Mouse (Mus musculus) embryonic facial prominence, embryonic 11.5 days (tissue): Measurements from ENCODE around the gene Mfap3l. TPM values are rescaled to one million over a fixed set of nuclear protein-coding genes. Genes with fewer than 3 reads are reported as not detected.

ENCODE experiments used
- ATAC-seq: fragments of 200-750 bp; cut with Nextera tagmentation; replicated peaks from 2 replicates; pipeline ENCODE4 v1.8.0; 2017; ENCODE audit warnings: low read depth; ENCODE audit not compliant: insufficient number of reproducible peaks, low FRiP score, low TSS enrichment
- DNase-seq: peaks from one replicate; pipeline ENCODE4 v3.0.0-alpha.2; 2015; ENCODE audit warnings: low spot score
- H3K27ac ChIP-seq: fragments of 300-500 bp; sonication (generic); replicated peaks from 2 replicates; pipeline ENCODE4 v1.5.1; 2014; ENCODE audit warnings: mild to moderate bottlenecking, low read depth, low read length, control low read depth
- H3K27me3 ChIP-seq: fragments of 300-500 bp; sonication (generic); 2 replicates; pipeline ENCODE4 v1.6.1; 2014; ENCODE audit warnings: mild to moderate bottlenecking, low read length, moderate library complexity, mixed read lengths; ENCODE audit not compliant: control insufficient read depth, insufficient read depth
- H3K36me3 ChIP-seq: fragments of 300-500 bp; sonication (generic); replicated peaks from 2 replicates; pipeline ENCODE4 v1.6.1; 2014; ENCODE audit warnings: low read depth, mild to moderate bottlenecking, low read length, moderate library complexity, mixed read lengths; ENCODE audit not compliant: control insufficient read depth, insufficient read depth
- H3K4me1 ChIP-seq: fragments of 300-500 bp; sonication (generic); 2 replicates; pipeline ENCODE4 v1.6.1; 2014; ENCODE audit warnings: low read length, mixed read lengths; ENCODE audit not compliant: control insufficient read depth, insufficient read depth
- H3K4me2 ChIP-seq: fragments of 300-500 bp; sonication (generic); 2 replicates; pipeline ENCODE4 v1.6.1; 2014; ENCODE audit warnings: low read depth, mild to moderate bottlenecking, control low read depth, low read length, moderate library complexity
- H3K4me3 ChIP-seq: fragments of 300-500 bp; sonication (generic); 2 replicates; pipeline ENCODE4 v1.5.1; 2014; ENCODE audit warnings: low read depth, low read length, control low read depth
- H3K9ac ChIP-seq: fragments of 300-500 bp; sonication (generic); replicated peaks from 2 replicates; pipeline ENCODE4 v1.6.1; 2014; ENCODE audit warnings: mild to moderate bottlenecking, control low read depth, low read length
- H3K9me3 ChIP-seq: fragments of 300-500 bp; sonication (generic); replicated peaks from 2 replicates; pipeline ENCODE4 v1.6.1; 2016; ENCODE audit warnings: mild to moderate bottlenecking, low read length, inconsistent platforms, mixed read lengths; ENCODE audit not compliant: control insufficient read depth
- WGBS: fragments of 180-500 bp; shearing (Covaris S2); extraction: QIAGEN DNeasy Blood & Tissue Kit; methylation state at CpG from one replicate; pipeline ENCODE4 v1.1.7; 2014; 5-methylcytosine and 5-hydroxymethylcytosine counted together
- polyA plus RNA-seq: library from polyadenylated mRNA; unstranded; fragments of >200 nt; fragmentation: Nextera tagmentation; extraction: Ambion mirVana; gene quantifications from 2 replicates; pipeline ENCODE4 v1.2.1, GENCODE M21; 2014

Mfap3l gene
- polyA plus RNA-seq, 1 experiment from 2014 or later, result 1.3 TPM

DNA sequence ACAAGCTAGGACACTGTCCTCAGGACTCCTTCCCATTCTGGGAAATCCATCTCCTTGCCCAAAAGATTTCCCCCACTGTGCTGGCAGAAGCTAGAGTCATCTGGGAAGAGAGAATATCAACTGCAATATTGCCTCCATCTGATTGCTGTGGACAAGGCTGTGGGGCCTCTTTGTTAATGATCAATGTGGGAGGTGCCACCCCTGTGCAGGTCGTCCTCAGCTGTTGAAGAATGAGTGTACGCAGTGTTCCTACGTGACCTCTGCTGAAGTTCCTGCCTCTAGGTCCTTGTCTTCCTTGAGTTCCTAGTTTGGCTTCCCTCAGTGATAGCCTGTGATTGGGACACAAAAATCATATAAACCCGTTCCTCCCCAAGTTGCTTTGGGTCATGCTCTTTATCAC, 49.2 kb downstream of the Mfap3l start:
- Histone ChIP-seq H3K4me1 (no peaks in the 10 kb centered on the region), H3K36me3 (no peaks in the 10 kb centered on the region), H3K4me2 (no peak overlapping the region), H3K4me3 (no peak overlapping the region), H3K27ac (no peak overlapping the region), H3K27me3 (no peaks in the 10 kb centered on the region), H3K9me3 (no peaks in the 10 kb centered on the region), H3K9ac (no peak overlapping the region)
- 82% methylated on average over 4 of the region's 4 CpGs for WGBS
- DNase-seq (no peak), ATAC-seq (no peak)

DNA sequence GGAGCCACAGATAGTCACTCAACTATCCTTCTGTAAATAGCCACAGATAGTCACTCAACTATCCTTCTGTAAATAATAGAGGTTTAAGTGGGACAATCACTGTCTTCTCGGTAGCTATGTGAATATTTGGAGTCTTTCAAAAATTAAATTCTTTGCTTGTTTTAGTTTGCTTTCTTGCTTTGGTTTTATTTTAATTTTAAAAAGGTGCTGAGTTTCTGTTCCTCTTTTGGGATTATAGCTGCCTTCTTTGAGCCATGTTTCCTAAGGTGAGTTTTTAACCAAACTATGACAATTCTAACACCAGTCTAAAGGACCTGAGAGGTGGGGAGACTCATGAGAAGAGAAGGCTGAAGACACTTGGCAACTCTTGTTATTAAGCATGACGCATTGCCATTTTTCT, 49.7 kb downstream of the Mfap3l start:
- DNase-seq, result no peak

DNA sequence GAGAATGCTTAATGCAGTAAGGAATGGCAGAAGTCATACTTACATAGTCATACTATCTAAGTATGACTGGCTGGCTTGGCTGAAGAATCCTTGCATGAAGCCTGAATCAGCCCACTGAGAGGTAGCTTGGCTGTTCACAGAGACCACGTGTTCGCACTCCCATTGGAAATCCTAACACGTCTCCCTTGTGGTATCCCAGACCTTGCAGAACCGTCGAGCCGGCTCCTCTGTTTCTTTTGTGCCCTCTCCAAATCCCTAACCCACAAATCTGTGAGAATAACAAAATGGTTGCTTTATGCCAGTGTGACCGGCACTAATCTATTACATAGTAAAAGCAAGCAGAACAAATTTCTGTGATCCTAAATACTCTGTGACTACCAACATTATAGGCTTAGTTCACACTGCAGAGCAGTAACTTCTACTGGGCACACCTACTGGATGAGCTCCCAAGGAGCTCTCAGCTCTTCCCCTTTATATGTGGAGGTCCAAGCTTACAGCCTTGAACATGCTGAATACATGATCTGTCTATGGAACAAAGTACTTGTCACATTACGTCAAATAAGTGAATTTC, 79.0 kb downstream of the Mfap3l start:
- ATAC-seq (no peak), DNase-seq (no peak)
- Histone ChIP-seq H3K4me2 (no peak overlapping the region), H3K9ac (no peak overlapping the region), H3K27me3 (no peaks in the 10 kb centered on the region), H3K4me3 (no peak overlapping the region), H3K36me3 (no peaks in the 10 kb centered on the region), H3K4me1 (no peaks in the 10 kb centered on the region), H3K27ac (no peak overlapping the region), H3K9me3 (no peaks in the 10 kb centered on the region)
- WGBS, result 91% methylated on average over 8 of the region's 8 CpGs

More for the DNA sequence above, 49.7 kb downstream of the Mfap3l start:
- no peak overlapping the region for H3K4me3 ChIP-seq
- no peaks in the 10 kb centered on the region for H3K36me3 ChIP-seq
- 93% methylated on average over 2 of the region's 2 CpGs for WGBS
- H3K4me2 ChIP-seq, result no peak overlapping the region
- no peaks in the 10 kb centered on the region for H3K9me3 ChIP-seq
- H3K9ac ChIP-seq, result no peak overlapping the region
- no peak for ATAC-seq
- no peak overlapping the region for H3K27ac ChIP-seq
- no peaks in the 10 kb centered on the region for H3K27me3 ChIP-seq
- no peaks in the 10 kb centered on the region for H3K4me1 ChIP-seq

DNA sequence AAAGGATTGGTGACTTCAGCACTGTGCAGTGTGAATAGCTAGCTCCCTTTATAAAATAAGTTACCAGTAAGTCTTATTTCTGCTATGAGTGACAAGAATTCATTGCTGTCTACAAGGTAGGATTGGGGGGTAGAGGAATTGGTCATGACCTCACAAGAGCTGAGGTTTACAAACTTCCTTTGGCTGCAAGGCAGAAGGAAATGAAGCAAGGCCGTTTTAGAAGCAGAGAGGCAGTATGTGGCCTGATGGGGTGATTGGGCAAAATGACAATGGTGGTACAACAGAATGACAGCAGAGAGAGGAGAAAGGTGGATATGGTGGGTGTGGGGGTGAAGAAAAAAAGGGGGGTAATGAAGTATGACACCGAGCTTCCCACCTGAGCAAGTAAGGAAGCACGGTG, 82.1 kb downstream of the Mfap3l start:
- DNase-seq, result no peak
- no peaks in the 10 kb centered on the region for H3K9me3 ChIP-seq

DNA sequence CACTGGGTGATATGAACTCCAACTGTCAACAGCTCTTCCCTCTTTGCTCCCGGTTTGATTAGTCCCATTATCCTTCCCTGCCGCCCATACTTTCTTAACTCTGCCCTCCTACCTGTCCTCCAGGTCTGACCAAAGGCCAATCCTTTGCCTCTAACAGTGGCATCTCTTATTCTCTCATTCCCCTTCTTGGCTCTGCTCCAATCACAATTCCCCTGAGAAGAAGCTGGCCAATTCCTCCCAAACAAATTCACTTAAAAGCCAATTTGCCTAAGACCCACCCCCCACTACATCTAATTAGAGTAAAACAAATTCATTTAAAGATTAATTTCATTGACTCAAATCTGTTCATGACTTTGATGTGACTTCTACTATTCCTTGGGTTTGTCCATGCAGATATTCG, 86.1 kb downstream of the Mfap3l start:
- Histone ChIP-seq H3K9ac (no peak overlapping the region), H3K9me3 (no peaks in the 10 kb centered on the region), H3K27ac (no peak overlapping the region), H3K27me3 (no peaks in the 10 kb centered on the region), H3K4me3 (no peak overlapping the region), H3K36me3 (no peaks in the 10 kb centered on the region), H3K4me1 (no peaks in the 10 kb centered on the region), H3K4me2 (no peak overlapping the region)
- ATAC-seq (no peak), DNase-seq (no peak)
- WGBS, result 62% methylated on average over 3 of the region's 3 CpGs

More for the DNA sequence above, 82.1 kb downstream of the Mfap3l start:
- H3K4me2 ChIP-seq, result no peak overlapping the region
- no peak for ATAC-seq
- 86% methylated on average over 2 of the region's 3 CpGs for WGBS
- H3K9ac ChIP-seq, result no peak overlapping the region
- no peaks in the 10 kb centered on the region for H3K4me1 ChIP-seq
- no peak overlapping the region for H3K27ac ChIP-seq
- H3K27me3 ChIP-seq, result no peaks in the 10 kb centered on the region
- no peak overlapping the region for H3K4me3 ChIP-seq
- H3K36me3 ChIP-seq, result no peaks in the 10 kb centered on the region

Other genes starting within 250 kb of the Mfap3l start
- not detected in 2 replicates for gene Gm10283, start 129.6 kb upstream of the Mfap3l start, polyA plus RNA-seq
- 1.9 and 2.4 TPM in 2 replicates for gene Aadat, start 126.9 kb upstream of the Mfap3l start, polyA plus RNA-seq